Mouse (Mus musculus) MEL (cell line): ENCODE data around the gene Tlr4. TPM values are rescaled to one million over a fixed set of nuclear protein-coding genes. Genes with fewer than 3 reads are reported as not detected.

Experiments used
- DNase-seq: peaks from one replicate; pipeline ENCODE4 v3.0.0; 2011; ENCODE audit warnings: low read depth, low spot score
- H3K27ac ChIP-seq: 2 replicates; pipeline ENCODE4 v1.5.1; 2012; ENCODE audit warnings: low read depth, mild to moderate bottlenecking, control low read depth, low read length, moderate library complexity; ENCODE audit not compliant: control insufficient read depth
- H3K27me3 ChIP-seq, 2 experiments: fragments of 150-350 bp in 1 of 2; sonication (generic) in 1 of 2; 2 replicates each; pipeline ENCODE4 v1.6.1; 2012; ENCODE audit warnings: low read length in 2 of 2, mild to moderate bottlenecking in 2 of 2, improper control_type of control experiment in 1 of 2, moderate library complexity in 1 of 2; ENCODE audit not compliant: insufficient read depth in 2 of 2, control insufficient read depth in 1 of 2
- H3K36me3 ChIP-seq, 2 experiments: 2 replicates each; pipeline ENCODE4 v1.6.1; 2012 to 2014; ENCODE audit warnings: low read length in 2 of 2, improper control_type of control experiment in 1 of 2, inconsistent platforms in 1 of 2, mild to moderate bottlenecking in 1 of 2; ENCODE audit not compliant: insufficient read depth in 2 of 2, control insufficient read depth in 1 of 2
- H3K4me1 ChIP-seq, 2 experiments: fragments of 150-350 bp in 1 of 2; sonication (generic) in 1 of 2; 2 replicates each; pipeline ENCODE4 v1.6.1; 2012; ENCODE audit warnings: low read length in 2 of 2, improper control_type of control experiment in 1 of 2, mild to moderate bottlenecking in 1 of 2; ENCODE audit not compliant: insufficient read depth in 2 of 2, control insufficient read depth in 1 of 2
- H3K4me3 ChIP-seq, 2 experiments: fragments of 150-350 bp in 1 of 2; sonication (generic) in 1 of 2; 2 replicates each; pipeline ENCODE4 v1.5.1; 2012; ENCODE audit warnings: low read depth in 2 of 2, low read length in 2 of 2, mild to moderate bottlenecking in 2 of 2, moderate library complexity in 2 of 2, control low read depth in 1 of 2, improper control_type of control experiment in 1 of 2; ENCODE audit not compliant: control insufficient read depth in 1 of 2, insufficient read depth in 1 of 2
- H3K79me2 ChIP-seq: 2 replicates; pipeline ENCODE4 v1.6.1; 2012; ENCODE audit warnings: mild to moderate bottlenecking, low read length, moderate library complexity; ENCODE audit not compliant: control insufficient read depth, poor library complexity, insufficient read depth
- H3K9ac ChIP-seq: 2 replicates; pipeline ENCODE4 v1.6.1; 2012; ENCODE audit warnings: low read depth, mild to moderate bottlenecking, control low read depth, low read length, moderate library complexity; ENCODE audit not compliant: control insufficient read depth, poor library complexity, severe bottlenecking
- H3K9me3 ChIP-seq: fragments of 150-350 bp; sonication (generic); replicated peaks from 2 replicates; pipeline ENCODE4 v1.6.1; 2012; ENCODE audit warnings: mild to moderate bottlenecking, low read length, improper control_type of control experiment, moderate library complexity; ENCODE audit not compliant: insufficient read depth
- CHD1 ChIP-seq: IDR thresholded peaks from 2 replicates; pipeline ENCODE4 v1.6.1; 2012; ENCODE audit warnings: low read depth, mild to moderate bottlenecking, inconsistent platforms, low read length, improper control_type of control experiment
- CHD2 ChIP-seq: IDR thresholded peaks from 2 replicates; pipeline ENCODE4 v1.6.1; 2011; ENCODE audit warnings: low read length, improper control_type of control experiment
- E2F4 ChIP-seq: IDR thresholded peaks from 2 replicates; pipeline ENCODE4 v1.6.1; 2011; ENCODE audit warnings: low read depth, low read length, improper control_type of control experiment, borderline replicate concordance
- EP300 ChIP-seq, 2 experiments: IDR thresholded peaks; 2 replicates each; pipeline ENCODE4 v1.6.1; 2011; ENCODE audit warnings: improper control_type of control experiment in 2 of 2, low read length in 2 of 2, low read depth in 1 of 2, mild to moderate bottlenecking in 1 of 2
- ETS1 ChIP-seq: IDR thresholded peaks from 2 replicates; pipeline ENCODE4 v1.6.1; 2012; ENCODE audit warnings: low read depth, mild to moderate bottlenecking, inconsistent platforms, low read length, improper control_type of control experiment, moderate library complexity
- GABPA ChIP-seq: IDR thresholded peaks from 2 replicates; pipeline ENCODE4 v1.6.1; 2012; ENCODE audit warnings: low read depth, mild to moderate bottlenecking, inconsistent platforms, low read length, improper control_type of control experiment, moderate library complexity
- HCFC1 ChIP-seq: IDR thresholded peaks from 2 replicates; pipeline ENCODE4 v1.6.1; 2012; ENCODE audit warnings: low read depth, mild to moderate bottlenecking, inconsistent platforms, low read length, improper control_type of control experiment, moderate library complexity
- KAT2A ChIP-seq: conservative IDR thresholded peaks from 2 replicates; pipeline ENCODE4 v1.6.1; 2012; ENCODE audit warnings: low read depth, low read length, improper control_type of control experiment, inconsistent platforms
- MAFK ChIP-seq: IDR thresholded peaks from 2 replicates; pipeline ENCODE4 v1.6.1; 2011; ENCODE audit warnings: low read depth, mild to moderate bottlenecking, low read length, improper control_type of control experiment, borderline replicate concordance
- MAX ChIP-seq: IDR thresholded peaks from 2 replicates; pipeline ENCODE4 v1.6.1; 2011; ENCODE audit warnings: low read length, improper control_type of control experiment
- NELFE ChIP-seq: IDR thresholded peaks from 2 replicates; pipeline ENCODE4 v1.6.1; 2011; ENCODE audit warnings: low read depth, low read length, improper control_type of control experiment
- NRF1 ChIP-seq: IDR thresholded peaks from 2 replicates; pipeline ENCODE4 v1.6.1; 2014; ENCODE audit warnings: low read depth, mild to moderate bottlenecking, inconsistent platforms, low read length, improper control_type of control experiment, moderate library complexity; ENCODE audit not compliant: poor library complexity, insufficient read depth, severe bottlenecking
- POLR2A ChIP-seq, 2 experiments: IDR thresholded peaks; 2 replicates each; pipeline ENCODE4 v1.6.1; 2011 to 2012; ENCODE audit warnings: low read length in 2 of 2, mild to moderate bottlenecking in 2 of 2, control low read depth in 1 of 2, improper control_type of control experiment in 1 of 2, low read depth in 1 of 2, moderate library complexity in 1 of 2; ENCODE audit not compliant: control insufficient read depth in 1 of 2, insufficient read depth in 1 of 2, poor library complexity in 1 of 2
- POLR2AphosphoS2 ChIP-seq: IDR thresholded peaks from 2 replicates; pipeline ENCODE4 v1.6.1; 2011; ENCODE audit warnings: low read length, improper control_type of control experiment
- POLR2AphosphoS5 ChIP-seq: IDR thresholded peaks from 2 replicates; pipeline ENCODE4 v1.6.1; 2012; ENCODE audit warnings: low read depth, borderline replicate concordance, mild to moderate bottlenecking, inconsistent platforms, low read length, moderate library complexity, mixed read lengths
- SIN3A ChIP-seq: IDR thresholded peaks from 2 replicates; pipeline ENCODE4 v1.6.1; 2012; ENCODE audit warnings: low read length, improper control_type of control experiment, inconsistent platforms
- SMC3 ChIP-seq: IDR thresholded peaks from 2 replicates; pipeline ENCODE4 v1.6.1; 2011; ENCODE audit warnings: low read depth, low read length, improper control_type of control experiment
- TAL1 ChIP-seq: IDR thresholded peaks from 2 replicates; pipeline ENCODE4 v1.6.1; 2012; ENCODE audit warnings: mild to moderate bottlenecking, inconsistent platforms, low read length, moderate library complexity, mixed read lengths
- TCF12 ChIP-seq: IDR thresholded peaks from 2 replicates; pipeline ENCODE4 v1.6.1; 2014; ENCODE audit warnings: low read depth, mild to moderate bottlenecking, inconsistent platforms, low read length, improper control_type of control experiment, moderate library complexity
- UBTF ChIP-seq: IDR thresholded peaks from 2 replicates; pipeline ENCODE4 v1.6.1; 2012; ENCODE audit warnings: low read depth, mild to moderate bottlenecking, inconsistent platforms, low read length, improper control_type of control experiment, moderate library complexity, borderline replicate concordance; ENCODE audit not compliant: insufficient read depth
- USF1 ChIP-seq: IDR thresholded peaks from 2 replicates; pipeline ENCODE4 v1.6.1; 2014; ENCODE audit warnings: low read depth, mild to moderate bottlenecking, inconsistent platforms, low read length, improper control_type of control experiment, moderate library complexity
- USF2 ChIP-seq, 2 experiments: IDR thresholded peaks; 2 replicates each; pipeline ENCODE4 v1.6.1; 2011 to 2012; ENCODE audit warnings: improper control_type of control experiment in 2 of 2, low read length in 2 of 2, borderline replicate concordance in 1 of 2, inconsistent platforms in 1 of 2, low read depth in 1 of 2, mild to moderate bottlenecking in 1 of 2; ENCODE audit not compliant: insufficient read depth in 1 of 2
- ZC3H11A ChIP-seq: IDR thresholded peaks from 2 replicates; pipeline ENCODE4 v1.6.1; 2012; ENCODE audit warnings: low read depth, mild to moderate bottlenecking, inconsistent platforms, low read length, improper control_type of control experiment
- ZKSCAN1 ChIP-seq: IDR thresholded peaks from 2 replicates; pipeline ENCODE4 v1.6.1; 2012; ENCODE audit warnings: low read depth, mild to moderate bottlenecking, inconsistent platforms, low read length, improper control_type of control experiment, moderate library complexity
- polyA plus RNA-seq, 2 experiments: library from polyadenylated mRNA; stranded (reverse) in 1 of 2; unstranded in 1 of 2; fragments of >175 nt in 1 of 2; fragments of >200 nt in 1 of 2; gene quantifications; 2 replicates each; pipeline versions ENCODE4 v1.2.1 to v1.2.4; 2012; ENCODE audit warnings: low replicate concordance in 2 of 2, low read depth in 1 of 2; ENCODE audit not compliant: insufficient read length in 2 of 2, insufficient read depth in 1 of 2, missing spikeins in 1 of 2
- total RNA-seq: library from RNA; depleted of rRNA; stranded (reverse); fragments of 300-350 nt; gene quantifications from 2 replicates; pipeline ENCODE4 v1.2.3, GENCODE M21; 2012

Gene Tlr4
- total and polyA plus RNA-seq, 3 experiments, result not detected

GRCm38 (mm10) chr4:66828686-66829085 lies 1.3 kb downstream of the Tlr4 start:
- H3K9ac ChIP-seq, result no peak overlapping the region

GRCm38 (mm10) chr4:66838071-66838470 lies 10.7 kb downstream of the Tlr4 start:
- H3K9ac ChIP-seq, result no peak overlapping the region
- H3K79me2 ChIP-seq, result no peaks in the 10 kb centered on the region
- H3K4me3 ChIP-seq, result no peak overlapping the region
- no peak overlapping the region for H3K27ac ChIP-seq
- H3K27me3 ChIP-seq, result no peaks in the 10 kb centered on the region
- no peaks in the 10 kb centered on the region for H3K9me3 ChIP-seq
- TF ChIP-seq CHD2 (no peak), USF2 (IDR thresholded peaks at IDR 0.05; ENCODE audit: borderline replicate concordance in 1 of 2, insufficient read depth in 1 of 2, low read depth in 1 of 2, low read length in 2 of 2) (no peak), GABPA (no peak), KAT2A (no peak), ZKSCAN1 (no peak), SMC3 (no peak), E2F4 (no peak), NELFE (no peak), ETS1 (no peak), TAL1 (no peak), POLR2A (IDR thresholded peaks at IDR 0.05; ENCODE audit: control insufficient read depth in 1 of 2, insufficient read depth in 1 of 2, low read depth in 1 of 2, low read length in 2 of 2, poor library complexity in 1 of 2) (no peak), CHD1 (no peak), USF1 (no peak), UBTF (no peak), POLR2AphosphoS5 (no peak), POLR2AphosphoS2 (no peak), SIN3A (no peak), ZC3H11A (no peak), HCFC1 (no peak)
- H3K36me3 ChIP-seq, result no peaks in the 10 kb centered on the region
- DNase-seq, result no peak
- H3K4me1 ChIP-seq, result no peaks in the 10 kb centered on the region

More at GRCm38 (mm10) chr4:66828686-66829085, 1.3 kb downstream of the Tlr4 start:
- Histone ChIP-seq H3K27ac (no peak overlapping the region), H3K36me3 (no peaks in the 10 kb centered on the region), H3K4me1 (no peaks in the 10 kb centered on the region), H3K79me2 (no peaks in the 10 kb centered on the region), H3K27me3 (no peaks in the 10 kb centered on the region), H3K4me3 (no peak overlapping the region), H3K9me3 (no peaks in the 10 kb centered on the region)
- DNase-seq, result no peak
- TF ChIP-seq MAFK, result no peak
- TF ChIP-seq NRF1, result no peak
- no peak for TF ChIP-seq ZKSCAN1
- TF ChIP-seq MAX, result no peak
- TF ChIP-seq EP300 (IDR thresholded peaks at IDR 0.05; ENCODE audit: low read depth in 1 of 2, low read length in 2 of 2), result no peak
- no peak for TF ChIP-seq KAT2A
- no peak for TF ChIP-seq GABPA
- TF ChIP-seq POLR2A (IDR thresholded peaks at IDR 0.05; ENCODE audit: control insufficient read depth in 1 of 2, insufficient read depth in 1 of 2, low read depth in 1 of 2, low read length in 2 of 2, poor library complexity in 1 of 2), result no peak
- no peak for TF ChIP-seq TCF12
- no peak for TF ChIP-seq CHD2
